Mouse (Mus musculus): ENCODE data around the gene Smco4.

- TF ChIP-seq CTCF (IDR thresholded peaks at IDR 0.05; ENCODE audit: low read depth, low read length) (no peak), GATA1 (IDR thresholded peaks at IDR 0.05; ENCODE audit: borderline replicate concordance, low read length) (no peak), TAL1 (conservative IDR thresholded peaks at IDR 0.05; ENCODE audit: low read depth, low read length) (no peak)
Observed at GRCm38 (mm10) chr9:15509363-15509762, 16.1 kb downstream of the Smco4 start.
